Mouse (Mus musculus) left cerebral cortex, postnatal 14 days (tissue): ENCODE data around the gene Cradd. TPM values are rescaled to one million over a fixed set of nuclear protein-coding genes. Genes with fewer than 3 reads are reported as not detected.

Experiments
- DNase-seq, 2 experiments: peaks; one replicate each; pipeline ENCODE4 v3.0.0; 2021 to 2022; ENCODE audit warnings: low spot score in 2 of 2, mixed read lengths in 1 of 2
- intact Hi-C: fragments of 180-260 bp; cut with DNase I; formaldehyde crosslinking; loops from one replicate; pipeline ENCODE4 v1.15.1; 2025
- total RNA-seq, 2 experiments: library from RNA; stranded (reverse); gene quantifications; 2 replicates each; pipeline ENCODE4 v1.2.3; 2021

Gene Cradd
- total RNA-seq, 2 experiments from 2014 or later = 5.2 to 6.9 TPM

DNA sequence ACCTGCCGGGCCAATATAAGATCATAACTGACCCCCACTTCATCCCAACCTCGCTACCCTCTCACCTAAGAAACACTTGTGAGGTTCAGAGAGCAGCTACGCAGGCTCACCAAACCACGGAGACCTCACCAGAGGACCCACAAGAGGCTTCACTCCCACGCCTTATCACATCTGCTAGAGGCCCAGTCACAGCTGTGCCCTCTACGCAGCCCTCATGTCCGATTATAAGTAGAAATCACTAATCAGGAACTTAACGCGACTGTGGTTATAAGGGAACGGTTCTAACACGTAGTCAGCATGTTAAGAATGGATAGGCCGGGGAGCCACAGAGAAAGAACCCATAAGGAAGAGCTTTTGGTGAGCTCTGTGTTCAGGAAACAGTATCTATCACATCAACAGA, 40.5 kb downstream of the Cradd start:
- intact Hi-C loops = no loop called here
- DNase-seq = no peak

GRCm38 (mm10) chr10:95281996-95282395, 41.9 kb downstream of the Cradd start:
- intact Hi-C loops = no loop called here
- no peak for DNase-seq

GRCm38 (mm10) chr10:95281466-95281990, 42.4 kb downstream of the Cradd start:
- no peak for DNase-seq
- intact Hi-C loops = no loop called here

DNA sequence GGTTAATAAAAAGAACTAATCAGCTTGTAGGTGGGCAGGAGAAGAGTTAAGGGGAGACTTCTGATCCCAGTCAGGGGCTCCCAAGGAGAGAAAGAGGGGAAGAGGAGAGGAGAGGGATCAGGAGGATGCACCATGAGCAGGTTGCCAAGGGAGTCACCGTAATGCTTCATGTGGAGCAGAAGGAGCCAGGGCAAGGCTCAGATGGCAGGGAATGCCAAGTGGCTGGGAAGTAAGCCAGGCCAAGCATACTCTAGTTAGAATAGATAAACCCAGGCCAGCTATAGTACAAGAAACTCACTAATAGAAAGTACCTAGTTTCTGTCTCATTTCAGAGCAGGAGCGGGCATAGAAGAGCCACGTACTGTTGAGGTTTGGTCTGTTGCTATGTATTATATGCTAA, 43.6 kb downstream of the Cradd start:
- intact Hi-C loops = no loop called here
- no peak for DNase-seq

- intact Hi-C loops = no loop called here
Observed at GRCm38 (mm10) chr10:95279459-95279858, 44.5 kb downstream of the Cradd start.

DNA sequence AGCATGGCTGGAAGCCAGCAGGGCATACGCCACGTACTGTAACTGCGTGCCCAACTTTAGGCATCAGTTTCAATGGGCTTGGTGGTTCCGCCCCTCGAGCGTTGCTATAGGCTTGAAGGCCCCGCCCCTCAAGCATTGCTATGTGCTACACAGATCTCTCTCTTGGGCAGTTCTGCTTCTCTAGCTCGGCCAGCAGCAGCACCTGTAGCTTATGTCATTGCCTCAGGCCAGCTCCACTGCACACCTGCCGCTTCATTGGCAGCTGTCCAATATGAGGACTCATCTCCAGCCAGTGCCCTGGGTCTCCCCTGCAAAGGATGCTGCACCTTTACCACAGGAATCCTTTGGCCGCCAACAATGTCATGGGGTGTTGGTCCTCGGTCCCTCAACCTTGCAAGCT, 45.8 kb downstream of the Cradd start:
- no peak for DNase-seq
- intact Hi-C loops = no loop called here

More at GRCm38 (mm10) chr10:95279459-95279858, 44.5 kb downstream of the Cradd start:
- no peak for DNase-seq

- intact Hi-C loops = no loop called here
Observed at GRCm38 (mm10) chr10:95275488-95275887, 48.4 kb downstream of the Cradd start.

DNA sequence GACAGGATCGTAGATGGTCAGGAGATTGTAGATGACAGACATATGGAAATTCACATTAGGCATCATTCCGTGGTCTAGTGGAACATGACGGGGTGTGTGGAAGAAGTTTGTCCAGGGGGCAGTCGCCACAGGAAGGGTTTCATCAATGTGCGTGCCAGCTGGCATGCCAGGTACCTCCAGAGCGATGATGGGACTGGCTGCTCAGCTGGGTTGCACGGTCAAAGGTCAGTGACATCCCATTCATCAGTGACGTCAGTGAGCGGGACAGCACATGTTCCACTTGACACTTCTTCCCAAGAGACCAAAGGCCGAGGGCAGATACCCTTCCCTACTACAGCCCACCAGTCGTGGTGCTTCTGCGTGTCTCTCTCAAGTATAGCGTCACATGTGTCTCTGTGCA, 50.7 kb downstream of the Cradd start:
- intact Hi-C loops = no loop called here
- no peak for DNase-seq

More at GRCm38 (mm10) chr10:95275488-95275887, 48.4 kb downstream of the Cradd start:
- no peak for DNase-seq

DNA sequence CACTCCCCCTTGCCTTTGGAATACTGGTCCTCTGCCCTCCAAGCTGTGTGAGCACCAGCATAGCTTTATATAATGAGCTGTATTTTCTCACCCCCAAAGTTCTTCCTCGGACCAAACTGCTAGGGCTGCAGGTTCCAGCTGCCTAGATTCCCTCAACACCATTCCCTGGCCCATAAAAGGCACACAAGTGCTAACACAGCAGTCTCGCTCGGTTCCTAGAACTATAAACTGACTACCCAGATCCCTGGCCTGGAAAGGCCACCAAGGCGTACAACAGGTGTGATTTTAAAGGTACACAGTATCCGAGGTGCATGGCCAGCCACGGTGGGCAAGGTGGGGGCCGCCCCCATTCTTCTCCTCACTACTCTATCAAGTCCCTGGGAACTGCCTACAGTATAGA, 54.8 kb downstream of the Cradd start:
- intact Hi-C loops = loop anchor here (5.0 kb wide), 1 partner anchor 43 kb away; no protein-coding TSS in a partner anchor
- no peak for DNase-seq

- no peak for DNase-seq
- intact Hi-C loops = loop anchor here (5.0 kb wide), 1 partner anchor 44 kb away; no protein-coding TSS in a partner anchor
Observed at GRCm38 (mm10) chr10:95268366-95268765, 55.6 kb downstream of the Cradd start.

DNA sequence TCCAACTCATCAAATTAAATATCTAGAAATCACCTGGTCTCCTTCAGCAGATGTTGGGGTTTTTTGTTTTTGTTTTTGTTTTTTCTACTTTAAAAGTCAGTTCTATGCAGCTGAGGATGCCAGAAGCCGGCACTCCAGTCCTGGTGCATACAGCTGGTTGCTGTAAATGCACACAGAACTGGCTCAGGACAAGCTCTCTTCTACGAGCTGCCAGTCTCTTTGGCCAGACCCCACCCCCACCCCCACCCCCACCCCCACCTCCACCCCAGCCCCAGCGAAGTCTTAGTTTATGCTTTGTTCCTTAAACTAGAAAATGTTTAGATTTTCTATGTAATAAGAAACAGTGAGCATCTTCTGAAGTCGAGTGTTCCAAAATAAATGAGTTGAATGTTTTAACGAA, 57.0 kb downstream of the Cradd start:
- no peak for DNase-seq
- intact Hi-C loops = loop anchor here (5.0 kb wide), 1 partner anchor 45 kb away; no protein-coding TSS in a partner anchor

GRCm38 (mm10) chr10:95266041-95266762, 57.7 kb downstream of the Cradd start:
- no peak for DNase-seq
- intact Hi-C loops = loop anchor here (5.0 kb wide), 1 partner anchor 46 kb away; no protein-coding TSS in a partner anchor

- intact Hi-C loops = loop anchor here (5.0 kb wide), 1 partner anchor 47 kb away; no protein-coding TSS in a partner anchor
- peak; percentile 42 to 45 for DNase-seq
Observed at GRCm38 (mm10) chr10:95265576-95265975, 58.4 kb downstream of the Cradd start.

DNA sequence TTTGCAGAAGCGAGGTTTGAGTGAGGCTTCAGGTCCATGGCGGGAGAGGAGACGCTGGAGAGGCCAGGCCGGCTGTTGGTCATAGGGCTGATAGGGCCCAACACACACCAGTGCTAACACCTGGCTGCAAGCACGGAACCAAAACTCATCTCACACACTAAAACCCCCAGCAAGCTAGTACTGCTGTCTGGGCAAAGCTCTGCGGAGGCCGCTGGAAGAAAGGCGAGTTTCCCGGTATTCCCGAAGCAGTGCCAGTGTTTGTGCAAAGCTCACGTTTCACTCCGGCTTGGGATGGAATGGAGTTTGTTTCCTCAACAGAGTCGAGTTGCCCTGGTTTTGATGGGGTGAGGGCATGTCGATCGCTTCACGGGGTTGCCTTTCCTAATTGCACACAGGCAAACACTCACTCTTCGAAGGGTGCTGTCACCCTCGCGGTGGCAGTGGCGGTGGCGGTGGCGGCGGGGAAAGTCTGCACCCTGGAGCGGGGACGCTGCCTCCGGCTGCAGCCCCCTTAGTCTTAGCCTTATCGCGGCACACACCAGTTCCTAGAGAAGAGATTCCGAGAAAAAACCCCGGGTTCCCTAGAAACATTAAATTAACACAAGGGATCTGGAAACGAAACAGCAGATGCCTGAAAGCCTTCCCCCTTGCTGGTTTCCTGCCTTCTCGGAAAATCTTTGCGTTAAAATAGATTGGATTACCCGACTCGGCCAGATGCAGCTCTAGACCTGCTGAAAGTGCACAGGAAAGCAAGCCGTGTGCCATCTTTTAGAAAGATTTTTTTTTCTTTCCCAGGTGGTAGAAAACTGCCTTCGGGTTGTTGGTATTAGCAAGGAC, 59.2 kb downstream of the Cradd start:
- intact Hi-C loops = loop anchor here (5.0 kb wide), 2 partner anchors 48 to 153 kb away; partner anchors contain the start of gene Socs2

DNA sequence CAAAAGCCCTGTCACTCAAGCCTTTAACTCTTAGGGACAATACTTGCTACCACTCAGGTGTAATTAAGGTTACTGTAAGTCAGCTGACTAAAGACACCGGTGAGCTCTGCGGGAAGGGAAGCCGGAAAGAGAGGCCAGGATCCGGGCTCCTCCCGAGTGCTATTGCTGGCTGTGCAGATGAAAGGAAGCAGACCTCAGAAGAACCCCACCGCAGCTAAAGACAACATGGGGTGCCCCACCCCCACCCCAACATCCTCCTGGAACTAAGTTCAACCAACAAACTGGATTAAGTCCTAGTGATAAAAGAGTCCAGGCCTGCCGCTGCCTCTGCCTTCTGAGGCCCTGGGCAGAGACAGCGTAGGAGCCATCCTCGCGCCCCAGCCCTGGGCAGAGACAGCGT, 61.5 kb downstream of the Cradd start:
- intact Hi-C loops = loop anchor here (5.0 kb wide), 1 partner anchor 155 kb away; the partner anchor contains the start of gene Socs2
- no peak for DNase-seq

More for the DNA sequence above, 59.2 kb downstream of the Cradd start:
- DNase-seq = peak; percentile 33 to 40

DNA sequence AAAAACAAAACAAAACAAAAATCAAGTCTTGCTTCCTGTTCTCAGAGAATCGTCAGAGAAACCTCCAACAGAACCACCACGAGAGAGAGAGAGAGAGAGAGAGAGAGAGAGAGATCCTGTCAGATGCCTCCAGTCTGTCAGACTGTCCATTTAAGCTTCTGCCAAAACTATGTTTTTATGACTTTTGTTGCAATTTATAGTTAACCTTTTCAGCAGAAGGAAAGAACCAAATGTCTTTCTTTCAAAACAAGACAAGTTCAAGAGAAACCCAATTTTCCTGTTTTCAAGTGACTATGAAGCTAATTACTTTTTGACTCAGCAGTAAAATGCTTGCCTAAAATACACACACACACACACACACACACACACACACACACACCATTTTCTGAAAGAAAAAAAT, 62.7 kb downstream of the Cradd start:
- intact Hi-C loops = loop anchor here (5.0 kb wide), 1 partner anchor 156 kb away; the partner anchor contains the start of gene Socs2
- no peak for DNase-seq

- no peak for DNase-seq
Observed at GRCm38 (mm10) chr10:95260420-95260819, 63.5 kb downstream of the Cradd start.

DNA sequence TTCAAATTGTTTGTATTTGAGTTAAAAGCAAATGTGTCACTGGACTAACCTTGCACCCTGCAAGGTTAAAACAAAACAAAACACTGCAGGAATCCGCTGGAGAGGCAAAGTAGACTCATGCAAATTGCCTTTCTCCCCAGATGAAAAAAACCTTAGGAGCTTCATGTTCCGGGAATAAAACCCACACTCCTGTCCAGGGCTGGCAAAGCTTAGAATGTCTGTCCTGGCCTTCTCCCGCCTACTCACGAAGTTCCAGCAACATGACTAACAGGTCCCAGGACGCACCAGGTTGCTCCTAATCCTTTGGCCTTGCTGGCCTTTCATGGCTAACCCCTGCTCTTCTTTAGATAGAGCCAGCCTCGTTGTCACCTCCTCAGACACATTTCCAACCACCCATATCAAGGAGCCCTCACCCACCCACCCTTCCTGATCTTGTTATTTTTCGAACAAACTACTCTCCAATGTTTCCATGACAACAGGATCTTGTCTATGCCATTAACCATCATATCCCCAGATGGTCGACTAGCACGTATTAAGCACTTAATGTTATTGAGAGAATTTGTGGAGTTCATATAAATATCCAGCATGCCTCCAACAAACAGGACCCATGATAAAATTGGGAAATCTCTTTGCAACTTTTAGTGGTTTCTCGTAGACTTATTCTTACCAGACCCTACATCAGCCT, 65.3 kb downstream of the Cradd start:
- intact Hi-C loops = no loop called here
- DNase-seq = no peak

More at GRCm38 (mm10) chr10:95260420-95260819, 63.5 kb downstream of the Cradd start:
- intact Hi-C loops = loop anchor here (5.0 kb wide), 1 partner anchor 157 kb away; the partner anchor contains the start of gene Socs2

DNA sequence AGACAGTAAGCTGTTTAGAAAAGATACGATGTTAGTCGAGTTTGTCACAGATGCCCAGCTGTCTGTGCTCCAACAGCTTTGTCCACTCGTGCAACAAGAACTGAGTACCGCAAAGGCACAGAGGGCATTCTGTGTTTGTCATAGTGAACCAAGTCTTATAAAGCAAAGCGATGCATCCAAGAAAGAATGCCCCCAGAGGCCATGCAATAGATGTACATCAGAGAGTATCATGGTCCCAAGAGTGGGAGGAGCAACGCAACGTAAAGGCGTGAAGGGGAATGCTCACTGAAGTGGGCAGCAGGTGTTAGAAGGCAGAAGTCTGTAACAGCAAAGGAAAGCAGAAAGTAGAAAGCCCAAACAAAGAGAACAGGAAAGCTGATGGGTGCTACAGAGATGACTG, 66.0 kb downstream of the Cradd start:
- DNase-seq = no peak
- intact Hi-C loops = no loop called here
